16 mouse cellular contexts compared by ENCODE assay signal in genomic region chr17:5466736-5467135, GRCm38 (mm10). TPM values are rescaled to one million over a fixed set of nuclear protein-coding genes. Genes with fewer than 3 reads are reported as not detected.
"Had no signal": no experiment of that assay in that cellular context is flagged by ENCODE, and none has a peak within 500 bp of the region (broad histone marks: within the 10 kb centered on the region; RNA-seq: fewer than 3 reads in every experiment).

No protein-coding gene starts in this region.

- H3K4me3 ChIP-seq: intestine, embryonic 15.5 days; limb, embryonic 15.5 days; liver, embryonic 13.5 days; lung, embryonic 15.5 days; megakaryocyte, embryonic 14.5 days; midbrain, embryonic 15.5 days; neural tube, embryonic 12.5 days; stomach, embryonic 15.5 days had no signal

- H3K36me3 ChIP-seq: intestine, embryonic 15.5 days; limb, embryonic 15.5 days; liver, embryonic 13.5 days; lung, embryonic 15.5 days; midbrain, embryonic 15.5 days; neural tube, embryonic 12.5 days; stomach, embryonic 15.5 days had no signal

- H3K9me3 ChIP-seq: intestine, embryonic 15.5 days; limb, embryonic 15.5 days; liver, embryonic 13.5 days; lung, embryonic 15.5 days; megakaryocyte, embryonic 14.5 days; midbrain, embryonic 15.5 days; neural tube, embryonic 12.5 days; stomach, embryonic 15.5 days had no signal

- H3K4me2 ChIP-seq: intestine, embryonic 15.5 days; limb, embryonic 15.5 days; liver, embryonic 13.5 days; lung, embryonic 15.5 days; midbrain, embryonic 11.5 days; midbrain, embryonic 15.5 days; neural tube, embryonic 12.5 days; stomach, embryonic 15.5 days had no signal

- H3K27me3 ChIP-seq: intestine, embryonic 15.5 days; limb, embryonic 15.5 days; midbrain, embryonic 15.5 days; neural tube, embryonic 12.5 days; stomach, embryonic 15.5 days had no signal

- DNase-seq: liver, embryonic 13.5 days; liver, postnatal 0 days; lung, postnatal 14 days; thymus, adult 2 months; thymus, postnatal 25 days had no signal

- H3K9ac ChIP-seq: intestine, embryonic 15.5 days; limb, embryonic 15.5 days; liver, embryonic 13.5 days; liver, postnatal 0 days; lung, embryonic 15.5 days; midbrain, embryonic 15.5 days; neural tube, embryonic 12.5 days; stomach, embryonic 15.5 days had no signal

- H3K27ac ChIP-seq: intestine, embryonic 15.5 days; limb, embryonic 15.5 days; liver, embryonic 13.5 days; lung, embryonic 15.5 days; macrophage; midbrain, embryonic 15.5 days; neural tube, embryonic 12.5 days; stomach, embryonic 15.5 days had no signal

- H3K4me1 ChIP-seq: intestine, embryonic 15.5 days; limb, embryonic 15.5 days; liver, embryonic 13.5 days; lung, embryonic 15.5 days; megakaryocyte, embryonic 14.5 days; midbrain, embryonic 15.5 days; neural tube, embryonic 12.5 days; stomach, embryonic 15.5 days had no signal

RNA-seq across cellular contexts. Expression of gene Ldhal6b, which starts 48.2 kb away (rescaled TPM):
- polyA plus RNA-seq: intestine, embryonic 15.5 days; large intestine, adult 2 months; limb, embryonic 11.5 days; limb, embryonic 15.5 days; liver, embryonic 13.5 days; liver, postnatal 0 days; lung, embryonic 15.5 days; midbrain, embryonic 11.5 days; midbrain, embryonic 15.5 days; neural tube, embryonic 12.5 days; stomach, embryonic 15.5 days had no signal
